Mouse (Mus musculus) heart, adult 2 months (tissue): Measurements from ENCODE around the gene Golim4.

ENCODE experiments used
- CTCF ChIP-seq: fragments of 200-600 bp; IDR thresholded peaks from 2 replicates; pipeline ENCODE4 v1.8.1; 2022; ENCODE audit warnings: antibody characterized with exemption, mild to moderate bottlenecking, moderate library complexity
- EP300 ChIP-seq: fragments of 200-500 bp; IDR thresholded peaks from 2 replicates; pipeline ENCODE4 v1.6.1; 2011; ENCODE audit warnings: low read depth, low read length, control low read depth; ENCODE audit not compliant: insufficient read depth

- TF ChIP-seq EP300 (no peak), CTCF (no peak)
These were observed 75.2 kb downstream of the Golim4 start for GRCm38 (mm10) chr3:75881582-75881981.
